Mouse (Mus musculus) adrenal gland, adult 18-20 months (tissue): ENCODE data around the gene Col6a2. TPM values are rescaled to one million over a fixed set of nuclear protein-coding genes. Genes with fewer than 3 reads are reported as not detected.

Experiments
- DNase-seq, 2 experiments: peaks; one replicate each; pipeline ENCODE4 v3.0.0; 2021 to 2022; ENCODE audit warnings: low spot score in 2 of 2
- long read RNA-seq, 2 experiments: library from polyadenylated mRNA; stranded (forward); transcript quantifications; one replicate each; pipeline ENCODE4 v2.0.0; 2021
- total RNA-seq, 2 experiments: library from RNA; stranded (reverse); gene quantifications; 1 replicate in 1 of 2; 2 replicates in 1 of 2; pipeline ENCODE4 v1.2.3; 2021

The Col6a2 gene
- 10 to 100 TPM; 20.4 to 44.9 TPM for total RNA-seq
- long read RNA-seq, experiment 1, full-length matches to known transcripts, result 28 of 43 reads
- long read RNA-seq, experiment 1, partial matches to known transcripts, result 11 of 43 reads
- long read RNA-seq, experiment 1, other reads (novel, unspliced or antisense), result 4 of 43 reads
- long read RNA-seq, experiment 2, transcript Col6a2-201 (28 exons, 3,949 nt), result major isoform, 6 of 11 reads
- long read RNA-seq, experiment 2, partial matches to known transcripts, result 4 of 11 reads
- long read RNA-seq, experiment 2, other reads (novel, unspliced or antisense), result 1 of 11 reads

GRCm38 (mm10) chr10:76622928-76623680, at the start of gene Col6a2:
TSS of gene Col6a2 (minus strand) at chr10:76623630.
- DNase-seq, result peak; percentile 79 to 87

DNA sequence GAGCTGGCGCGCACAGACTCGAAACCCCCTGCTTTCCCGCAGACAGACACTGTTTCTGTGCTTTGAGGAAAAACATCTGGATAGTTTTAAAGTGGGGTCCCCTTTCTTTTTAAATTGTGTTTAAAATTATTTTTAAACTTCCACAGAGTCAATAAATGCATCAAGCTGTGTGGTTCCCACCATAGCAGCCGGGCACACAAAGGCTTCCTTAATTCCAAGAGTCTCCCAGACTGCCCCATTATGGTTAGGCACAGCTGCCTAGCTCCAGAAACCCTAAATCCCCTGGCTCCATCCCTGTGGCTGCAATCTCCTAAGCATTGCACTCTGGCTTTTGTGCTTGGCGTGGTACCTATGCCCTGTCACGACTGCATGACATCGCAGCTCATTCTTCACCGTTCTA, 48.5 kb upstream of the Col6a2 start:
- no peak for DNase-seq

- no peak for DNase-seq
Measured at GRCm38 (mm10) chr10:76668947-76669284, 45.5 kb upstream of the Col6a2 start.

- DNase-seq, result no peak
Measured at GRCm38 (mm10) chr10:76668261-76668946, 45.0 kb upstream of the Col6a2 start.

DNA sequence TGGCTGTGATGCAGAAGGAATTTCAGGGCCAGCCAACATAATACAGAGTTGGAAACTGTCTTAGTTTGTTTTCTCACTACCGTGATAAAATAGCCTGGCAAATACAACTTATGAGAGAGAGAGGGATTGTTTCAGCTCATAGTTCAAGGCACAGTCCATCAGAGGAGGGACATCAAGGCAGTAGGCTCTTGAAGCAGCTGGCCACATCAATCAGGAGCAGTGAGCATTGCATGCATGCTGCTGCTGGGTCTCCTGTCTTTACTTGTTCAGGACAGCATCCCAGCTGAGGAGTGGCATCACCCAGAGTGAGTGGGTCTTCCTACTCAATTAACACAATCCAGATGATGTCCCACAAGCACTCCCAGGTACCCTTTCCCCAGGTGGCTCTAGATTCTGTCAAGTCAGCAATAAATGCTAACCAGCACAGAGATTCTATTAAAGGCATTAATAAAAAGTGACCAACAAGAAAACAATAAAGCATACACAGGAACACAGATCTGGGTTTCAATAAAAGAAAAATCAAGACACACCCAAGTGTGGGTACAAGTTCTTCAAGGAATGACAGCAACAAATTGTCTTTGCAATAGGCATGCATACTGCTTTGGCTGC, 43.9 kb upstream of the Col6a2 start:
- DNase-seq, result no peak

DNA sequence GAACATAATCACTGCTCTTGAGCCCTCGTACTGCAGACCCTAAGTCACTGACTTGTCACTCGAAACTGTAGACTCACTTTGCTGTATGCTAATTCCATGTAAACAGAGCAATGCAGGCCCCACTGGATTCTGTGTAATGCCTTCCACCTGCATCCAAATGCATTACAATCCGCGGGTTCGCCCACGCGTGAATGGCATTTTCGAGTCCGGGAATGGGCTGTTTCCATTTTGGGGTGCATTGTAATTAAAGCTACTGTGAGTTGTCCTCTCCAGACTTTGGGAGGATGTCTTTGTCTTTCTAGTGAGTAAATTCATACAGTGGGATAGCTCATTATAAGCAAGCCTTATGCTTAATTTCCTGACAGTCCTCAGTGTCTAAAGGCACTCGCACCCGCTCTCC, 42.1 kb upstream of the Col6a2 start:
- DNase-seq, result no peak

DNA sequence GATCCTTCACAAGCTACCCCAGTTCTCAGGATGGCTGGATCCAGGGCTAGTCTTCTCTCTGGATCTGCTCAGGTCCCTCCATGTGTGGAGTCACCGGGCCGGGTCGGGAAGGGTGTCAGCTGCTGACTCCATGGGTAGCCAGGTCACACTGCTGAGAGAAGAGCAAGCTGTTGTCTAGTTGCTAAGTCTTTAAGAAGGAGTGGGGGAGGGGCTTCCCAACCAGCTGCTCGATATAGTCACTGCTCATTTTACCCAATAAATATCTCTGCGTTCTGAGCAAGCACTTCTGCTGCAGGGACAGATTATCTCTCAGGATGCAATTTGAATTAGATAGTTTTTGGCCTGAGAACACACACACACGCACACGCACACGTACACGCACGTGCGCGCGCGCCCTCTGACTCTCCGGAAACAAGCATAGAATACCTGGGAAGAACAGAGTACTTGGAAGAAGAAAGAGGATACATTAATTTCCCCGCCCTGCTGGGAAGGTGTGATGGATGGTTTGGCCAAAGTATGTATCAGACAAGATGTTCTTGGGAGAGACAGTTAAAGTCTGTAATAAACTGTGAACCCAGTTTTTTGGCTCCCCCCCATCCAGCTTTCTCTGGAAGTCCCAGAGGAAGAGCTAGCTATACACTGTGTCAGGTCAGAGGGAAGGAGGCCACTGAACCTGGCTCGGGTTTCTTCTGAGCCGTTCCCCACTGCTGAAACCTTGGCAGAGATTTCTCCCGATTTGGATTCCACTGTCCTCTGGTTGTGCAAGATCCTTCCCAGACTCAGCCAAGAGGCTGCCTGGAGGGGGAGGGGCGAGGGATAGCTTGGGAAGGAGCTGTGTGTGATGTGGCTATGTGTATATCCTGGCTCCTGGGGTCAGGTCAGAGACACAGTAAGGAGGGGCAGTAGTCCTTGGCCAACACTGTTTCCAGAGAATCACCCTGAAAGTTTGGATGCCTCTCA, 41.0 kb upstream of the Col6a2 start:
- DNase-seq, result peak; percentile 15 to 56

DNA sequence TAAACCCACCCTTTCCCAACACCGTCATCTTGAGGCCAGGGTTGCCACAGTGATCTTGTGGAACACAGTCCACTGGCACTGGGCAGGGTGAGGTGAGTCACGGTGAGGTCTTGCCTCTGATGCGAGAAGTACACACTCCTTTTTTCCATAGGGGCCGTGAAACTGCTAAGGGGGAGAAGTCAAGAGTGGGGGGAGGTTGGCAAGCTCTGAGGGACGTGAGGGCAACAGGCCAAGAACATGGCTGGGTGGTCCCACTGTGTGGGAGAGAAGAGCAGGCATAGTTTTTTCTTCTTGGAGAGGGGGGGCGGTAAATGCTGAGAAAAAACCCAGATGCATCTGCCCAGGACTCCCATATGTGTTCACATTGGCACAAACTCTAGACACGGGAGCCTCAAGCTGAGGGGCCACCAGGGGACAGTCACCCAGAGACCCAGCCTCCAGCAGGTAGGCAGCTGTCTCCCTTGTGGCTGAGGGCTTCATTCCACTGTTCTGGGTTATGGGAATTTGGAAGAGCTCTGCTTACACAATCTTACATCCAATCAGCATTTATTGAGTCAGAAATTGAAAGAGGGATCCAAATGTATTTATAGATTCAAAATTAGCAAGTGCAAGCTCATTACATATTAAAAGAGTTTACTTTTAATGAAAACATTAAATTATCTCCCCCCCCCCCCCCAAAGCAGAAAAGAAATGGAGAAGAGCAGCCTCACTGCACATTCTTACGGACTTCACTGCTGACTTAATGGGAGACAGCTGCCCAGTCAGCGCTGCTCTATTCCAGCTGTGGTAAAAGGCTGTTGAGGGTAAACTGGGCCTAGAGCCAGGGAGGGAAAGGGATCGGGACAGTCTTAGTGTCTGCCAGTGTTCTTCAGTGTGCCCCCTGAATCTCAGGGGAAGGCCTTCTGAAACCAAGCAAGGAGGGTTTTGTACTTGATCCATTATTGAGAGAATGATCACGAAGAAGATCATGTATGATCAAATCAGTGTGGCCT, 30.2 kb upstream of the Col6a2 start:
- no peak for DNase-seq

DNA sequence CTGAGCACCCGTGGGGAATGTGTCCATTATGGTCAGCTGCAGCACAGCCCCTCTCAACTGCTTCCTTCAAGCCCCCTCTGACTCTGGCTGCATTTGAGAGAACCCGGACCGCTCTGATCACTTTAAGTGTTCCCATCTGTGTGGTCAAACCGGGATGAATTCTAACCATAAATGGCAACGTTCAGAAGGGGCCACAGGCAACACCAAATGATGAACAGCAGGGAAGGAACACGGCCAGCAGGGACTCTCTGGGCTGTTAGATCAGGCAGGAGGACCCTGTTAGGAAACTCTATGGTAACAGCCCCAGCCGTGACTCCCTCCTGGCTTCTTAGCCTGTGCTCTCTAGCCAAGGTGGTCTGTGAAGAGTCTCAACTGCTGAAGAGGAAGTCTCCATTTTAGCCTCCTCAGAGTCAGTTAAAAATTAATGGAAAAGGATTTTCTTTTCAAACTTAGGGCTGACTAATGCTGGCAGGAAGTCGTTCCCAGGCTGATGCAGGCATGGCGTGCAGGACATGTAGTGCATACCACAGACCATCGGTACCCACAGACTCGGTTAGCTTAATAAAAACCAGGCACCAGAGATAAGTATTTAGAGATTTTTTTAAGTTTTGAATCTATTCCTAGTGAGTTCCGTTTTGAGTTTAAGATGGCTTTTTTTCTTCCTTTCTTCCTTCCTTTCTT, 27.4 kb upstream of the Col6a2 start:
- no peak for DNase-seq

DNA sequence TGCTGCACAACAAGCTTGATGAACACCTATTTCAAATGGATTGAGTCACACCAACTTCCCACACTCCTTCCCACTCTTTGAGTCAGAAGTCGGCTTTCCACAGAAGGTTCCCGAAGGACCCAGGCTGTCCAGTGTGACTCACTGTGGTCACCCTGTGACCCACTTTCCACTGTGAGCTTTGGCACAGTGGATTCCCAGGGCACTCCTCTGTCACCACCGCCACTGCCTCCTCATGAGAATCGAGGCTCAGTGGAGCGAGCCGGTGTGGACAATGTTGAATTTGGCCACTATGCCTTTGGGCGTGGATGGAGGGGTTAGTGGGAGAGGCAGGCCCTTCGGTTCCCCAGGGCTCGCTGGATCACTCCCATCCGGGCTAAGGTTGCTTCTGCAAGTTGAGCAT, 25.3 kb upstream of the Col6a2 start:
- peak; percentile 10 to 45 for DNase-seq

DNA sequence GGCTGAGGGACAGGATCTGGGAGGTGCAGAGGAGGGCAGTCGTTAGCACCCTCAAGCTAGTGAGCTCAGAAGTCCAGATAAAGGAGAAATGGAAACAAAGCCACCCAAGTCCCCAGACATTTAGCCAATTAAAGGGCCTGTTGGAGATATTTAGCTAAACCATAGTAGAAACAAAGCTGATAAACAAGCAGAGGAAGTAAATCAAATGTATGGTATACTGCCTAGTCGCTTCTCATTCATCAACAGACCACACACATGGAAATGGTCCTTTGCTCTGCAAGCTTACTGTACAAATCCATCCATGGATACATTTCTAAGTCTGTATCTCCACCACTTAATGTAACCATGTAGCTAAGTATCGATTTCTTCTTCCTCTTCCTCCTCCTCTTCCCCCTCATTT, 24.0 kb upstream of the Col6a2 start:
- DNase-seq, result no peak

GRCm38 (mm10) chr10:76645686-76646085, 22.3 kb upstream of the Col6a2 start:
- no peak for DNase-seq

- DNase-seq, result no peak
Measured at GRCm38 (mm10) chr10:76645066-76645465, 21.6 kb upstream of the Col6a2 start.

- no peak for DNase-seq
Measured at GRCm38 (mm10) chr10:76643999-76644398, 20.6 kb upstream of the Col6a2 start.

- DNase-seq, result no peak
Measured at GRCm38 (mm10) chr10:76643446-76643845, 20.0 kb upstream of the Col6a2 start.

DNA sequence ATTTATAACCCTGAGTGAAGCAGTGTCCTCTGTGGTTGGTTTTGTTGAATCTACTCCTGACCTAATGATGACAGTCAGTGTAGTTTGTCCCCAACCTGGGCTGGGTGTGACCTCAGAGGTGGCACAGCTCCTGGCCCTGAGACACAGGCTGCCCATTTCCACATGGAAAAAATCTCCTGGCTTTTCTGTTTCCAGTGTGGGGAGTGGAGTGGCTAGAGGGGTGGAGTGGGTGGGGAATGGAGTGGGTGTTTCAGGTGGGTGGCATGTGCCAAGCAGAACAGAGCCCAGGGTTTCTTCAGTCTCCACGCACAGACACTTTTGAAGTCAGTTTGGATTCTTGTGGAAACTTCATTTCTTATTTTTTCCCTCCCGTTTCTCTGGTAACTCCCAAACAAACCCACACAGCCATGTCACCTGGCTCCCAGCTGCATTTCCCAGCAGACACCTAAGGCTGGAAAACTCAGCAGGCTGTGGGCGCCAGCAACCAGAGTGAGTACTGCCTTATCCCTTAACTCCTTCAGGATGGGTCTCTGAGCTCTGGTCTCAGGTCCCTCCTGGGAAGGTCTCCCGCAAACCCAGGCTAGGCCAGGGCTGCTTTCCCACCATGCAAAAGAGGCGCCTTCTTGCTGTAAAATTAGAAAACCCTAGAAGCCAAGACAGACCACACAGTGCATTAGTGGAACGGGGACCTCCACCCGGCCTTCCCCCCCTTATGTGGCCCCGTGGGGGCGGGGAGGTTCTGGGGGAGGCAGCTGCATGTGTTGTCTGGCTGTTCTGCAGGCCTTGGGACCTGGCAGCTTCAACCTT, 19.4 kb upstream of the Col6a2 start:
- no peak for DNase-seq

DNA sequence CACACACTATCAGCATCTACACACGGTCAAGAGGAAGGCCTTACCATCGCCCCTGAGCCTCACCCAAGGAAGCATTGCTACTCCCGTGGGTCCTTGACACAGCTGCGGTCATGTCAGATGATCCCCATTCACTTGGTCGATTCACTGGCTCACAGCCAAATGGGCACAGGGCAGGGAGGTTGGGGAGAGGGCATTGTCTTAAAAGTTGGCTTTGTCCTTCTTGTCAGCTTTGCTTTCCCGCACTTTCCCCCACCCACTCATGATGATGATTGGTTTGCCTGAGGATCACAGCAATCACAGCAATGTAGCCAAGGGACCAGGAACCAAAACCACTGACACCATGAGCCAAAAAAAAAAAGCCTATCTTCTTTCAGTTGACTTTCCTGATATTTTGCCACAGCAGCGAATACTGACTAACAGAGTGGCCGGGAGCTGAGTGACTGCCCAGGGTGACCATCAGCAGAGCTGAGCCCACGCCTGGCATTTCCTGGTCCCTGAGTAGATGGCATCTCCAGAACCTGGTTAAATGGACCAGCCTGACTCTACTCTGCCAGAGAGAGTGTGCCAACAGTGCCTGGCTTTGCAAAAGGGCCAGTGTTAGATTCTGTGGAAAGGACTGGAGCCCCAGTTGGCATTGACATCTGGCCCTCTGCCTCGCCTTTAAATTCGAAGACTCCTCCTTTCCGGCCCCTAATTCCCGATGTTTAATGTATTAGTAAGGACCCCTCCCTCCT, 18.6 kb upstream of the Col6a2 start:
- no peak for DNase-seq
